Mouse (Mus musculus): Measurements from ENCODE around the gene Il13. TPM values are rescaled to one million over a fixed set of nuclear protein-coding genes. Genes with fewer than 3 reads are reported as not detected.

Il13 gene
- not detected for total RNA-seq (2022)

DNA sequence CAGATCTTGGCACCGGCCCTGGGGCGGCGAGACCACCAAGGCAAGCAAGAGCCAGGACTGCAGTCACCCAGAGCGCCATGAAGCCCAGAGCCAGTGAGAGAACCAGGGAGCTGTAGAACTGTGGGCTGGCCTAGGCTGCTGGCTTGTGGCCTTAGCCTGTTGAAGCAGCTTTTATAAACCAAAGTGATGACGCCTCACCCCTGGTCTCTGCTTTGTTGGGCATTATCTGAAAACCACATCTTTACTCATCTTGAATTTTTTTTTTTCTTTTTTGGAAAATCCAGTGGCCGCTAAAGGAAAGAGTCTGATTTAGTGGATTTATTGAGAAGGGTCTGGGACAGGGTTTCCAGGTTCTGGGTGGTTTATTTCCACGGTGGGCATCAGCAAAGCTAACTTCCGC, at the start of gene Il13:
TSS of gene Il13 (minus strand) at position 147 of the 400 bp plus-strand sequence.
- DNase-seq (ENCODE audit: low spot score in 2 of 2) = no peak

DNA sequence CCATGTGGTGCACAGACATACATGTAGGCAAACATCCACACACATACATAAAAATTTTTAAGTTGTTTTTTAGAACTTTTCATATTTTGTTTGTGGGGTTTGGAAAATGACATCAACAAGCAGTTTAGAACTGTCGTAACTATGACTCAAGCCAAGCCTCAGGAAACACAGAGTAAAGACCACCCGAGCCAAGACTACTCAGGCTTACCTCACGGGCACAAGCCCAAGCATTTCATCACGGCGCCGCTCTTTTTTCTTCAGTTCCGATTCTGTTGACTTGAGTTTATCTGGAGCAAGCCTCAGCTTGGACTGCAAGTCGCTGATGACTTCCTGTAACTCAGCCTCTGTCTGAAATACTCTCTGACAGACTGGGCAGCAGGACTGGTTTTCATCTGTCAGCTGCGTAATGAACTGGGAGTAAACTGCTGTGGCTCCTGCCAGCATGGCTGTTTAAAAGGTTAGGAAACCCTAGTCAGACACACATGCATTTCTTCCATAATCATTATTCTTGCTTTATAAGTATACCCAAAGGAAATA, 48.6 kb upstream of the Il13 start:
- DNase-seq (ENCODE audit: low spot score in 2 of 2) = no peak

DNA sequence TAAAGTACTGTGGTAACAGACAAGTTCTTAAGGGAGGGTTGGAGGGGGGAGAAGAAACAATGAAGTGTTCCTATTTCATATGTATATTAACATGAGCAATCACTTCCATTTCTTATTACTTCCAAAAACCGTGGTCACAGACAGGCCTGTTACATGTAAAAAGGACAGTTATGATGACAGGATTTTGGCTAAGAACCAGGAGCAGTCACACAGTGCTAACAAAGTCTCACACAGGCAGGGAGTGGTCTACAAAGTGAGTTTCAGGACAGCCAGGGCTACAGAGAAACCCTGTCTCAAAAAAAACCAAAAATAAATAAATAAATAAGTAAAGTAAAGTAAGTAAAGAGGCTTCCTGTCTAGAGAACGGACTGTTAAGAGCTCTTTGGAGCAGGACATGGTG, 47.7 kb upstream of the Il13 start:
- no peak for DNase-seq (ENCODE audit: low spot score in 2 of 2)

DNA sequence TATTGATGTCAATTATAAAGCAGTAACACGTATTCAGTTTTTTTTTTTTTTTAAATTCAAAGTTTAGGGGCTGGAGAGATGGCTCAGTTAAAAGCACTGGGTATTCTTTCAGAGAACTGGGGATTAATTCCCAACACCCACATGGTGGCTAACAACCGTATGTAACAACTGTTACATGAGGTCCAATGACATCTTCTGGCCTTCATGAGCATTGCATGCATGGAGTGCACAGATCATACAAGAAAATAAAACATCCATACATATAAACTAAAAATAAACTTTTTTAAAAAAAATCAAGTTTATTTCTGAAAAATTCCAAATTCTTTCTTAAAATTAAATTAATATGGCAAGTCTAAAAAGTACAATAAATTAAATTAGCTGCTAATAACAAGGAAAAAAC, 47.2 kb upstream of the Il13 start:
- DNase-seq (ENCODE audit: low spot score in 2 of 2) = no peak

DNA sequence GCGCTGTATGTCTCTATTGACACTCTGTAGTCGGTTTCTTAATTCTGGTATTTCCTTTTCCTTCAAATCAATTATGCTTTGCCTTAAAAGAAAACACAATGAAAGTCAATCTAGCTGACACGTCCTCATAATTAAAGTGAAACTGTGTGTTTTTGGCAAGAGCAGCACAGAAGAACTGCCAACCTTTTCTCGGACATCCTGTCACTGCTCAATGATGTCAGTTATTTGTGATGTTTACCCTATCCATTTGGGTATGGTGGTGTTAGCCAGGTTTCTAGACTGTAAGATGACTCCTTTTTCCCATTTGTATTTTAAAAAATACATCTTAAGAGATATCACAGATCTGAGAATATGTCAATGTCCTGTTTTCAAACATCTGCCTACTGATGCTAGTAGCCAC, 45.6 kb upstream of the Il13 start:
- no peak for DNase-seq (ENCODE audit: low spot score in 2 of 2)

DNA sequence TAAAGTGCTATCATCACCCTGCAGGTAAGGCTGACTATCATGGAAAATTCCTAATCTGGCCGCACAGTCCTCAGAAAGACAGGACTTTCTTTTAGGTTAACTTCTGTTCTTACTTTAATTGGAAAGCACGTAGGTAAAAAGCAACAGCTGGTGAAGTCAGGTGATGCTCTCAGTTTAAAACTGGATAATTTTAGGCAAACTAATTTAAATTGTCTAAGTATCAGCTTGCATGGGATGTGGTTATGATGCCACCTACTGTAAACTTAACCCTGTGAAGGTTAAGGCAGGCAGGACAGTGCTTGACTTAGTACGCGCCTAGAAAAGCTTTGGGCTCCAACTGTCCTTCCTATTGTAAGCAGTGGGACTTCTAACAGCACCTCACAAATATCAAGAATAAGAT, 36.9 kb upstream of the Il13 start:
- no peak for DNase-seq (ENCODE audit: low spot score in 2 of 2)

DNA sequence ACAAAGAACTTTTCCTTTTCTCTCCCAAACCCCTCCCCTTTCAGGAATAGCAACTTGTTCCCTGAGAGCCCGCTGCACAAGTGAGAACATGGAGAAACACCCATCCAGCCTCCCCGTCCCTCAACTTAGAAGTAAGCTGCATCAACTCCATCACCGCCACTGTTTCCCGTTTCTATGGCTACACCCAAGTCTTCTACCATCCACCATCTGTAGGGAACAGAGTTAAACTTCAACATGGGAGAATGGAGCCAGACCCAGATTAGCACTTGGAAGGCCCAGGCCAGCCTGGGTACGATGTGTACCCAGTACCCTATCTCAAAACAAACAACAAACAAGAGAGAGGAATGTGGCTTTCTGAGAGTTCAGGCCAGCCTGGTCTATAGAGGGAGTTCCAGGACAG, 29.6 kb upstream of the Il13 start:
- no peak for DNase-seq (ENCODE audit: low spot score in 2 of 2)

DNA sequence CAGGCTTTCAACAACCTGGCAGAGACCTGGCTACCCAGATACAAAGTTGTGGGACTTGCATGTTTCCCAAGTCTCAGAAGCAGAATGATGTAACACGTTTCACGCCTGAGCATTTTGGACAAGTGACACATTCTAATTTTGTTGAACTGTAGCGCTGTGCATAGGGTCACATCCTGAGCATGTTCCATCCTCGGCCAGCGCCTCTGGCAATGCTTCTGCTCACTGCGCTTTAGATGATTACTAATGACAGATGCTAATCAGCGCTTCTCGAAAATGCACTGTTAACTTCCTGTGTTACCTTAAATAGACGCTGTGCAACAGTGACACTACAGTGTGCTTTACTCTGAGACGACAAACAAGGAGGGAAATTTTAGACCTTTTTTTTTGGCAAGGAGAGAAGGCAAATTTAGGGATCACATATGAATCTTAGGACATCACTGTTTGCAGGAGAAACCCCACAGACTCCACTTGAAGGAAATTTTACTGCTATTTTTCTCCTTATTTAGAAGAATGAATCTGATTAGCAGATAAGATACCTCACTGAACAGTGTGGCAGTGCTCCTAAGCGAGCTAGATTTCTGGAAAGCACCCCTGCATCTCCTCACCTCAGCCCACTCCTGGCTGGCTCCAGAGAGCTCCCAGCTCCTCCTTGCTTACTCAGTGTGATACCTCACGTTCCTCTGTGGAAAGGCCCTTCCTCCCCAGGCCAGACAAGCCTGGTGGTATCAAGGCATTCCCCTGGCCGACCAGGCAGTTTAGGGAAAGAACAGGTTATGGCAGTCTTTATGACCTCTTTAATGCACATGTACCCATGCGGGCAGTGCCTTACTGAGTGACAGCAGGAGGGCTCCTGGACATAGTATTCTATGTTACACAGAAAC, 28.5 kb upstream of the Il13 start:
- DNase-seq (ENCODE audit: low spot score in 2 of 2) = peak; percentile 22 to 56

DNA sequence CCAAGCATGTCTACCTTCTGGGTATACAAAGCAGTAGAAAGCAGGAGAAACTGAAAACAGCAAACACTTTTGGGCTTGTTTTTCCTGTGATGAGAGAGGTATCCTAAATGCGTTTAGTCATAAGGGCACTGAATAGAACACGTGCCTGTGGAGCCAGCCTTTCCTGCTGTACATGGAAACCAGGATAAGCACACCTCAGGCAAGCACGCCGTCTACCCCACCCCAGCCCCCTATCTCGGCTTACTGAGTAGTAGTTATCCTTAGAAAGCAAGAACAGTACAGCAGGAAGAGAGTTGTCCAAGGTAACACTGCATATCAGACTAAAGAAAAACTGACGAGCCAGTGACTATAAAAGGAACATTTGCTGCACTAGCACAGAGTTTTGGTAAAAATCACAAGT, 23.3 kb upstream of the Il13 start:
- no peak for DNase-seq (ENCODE audit: low spot score in 2 of 2)

DNA sequence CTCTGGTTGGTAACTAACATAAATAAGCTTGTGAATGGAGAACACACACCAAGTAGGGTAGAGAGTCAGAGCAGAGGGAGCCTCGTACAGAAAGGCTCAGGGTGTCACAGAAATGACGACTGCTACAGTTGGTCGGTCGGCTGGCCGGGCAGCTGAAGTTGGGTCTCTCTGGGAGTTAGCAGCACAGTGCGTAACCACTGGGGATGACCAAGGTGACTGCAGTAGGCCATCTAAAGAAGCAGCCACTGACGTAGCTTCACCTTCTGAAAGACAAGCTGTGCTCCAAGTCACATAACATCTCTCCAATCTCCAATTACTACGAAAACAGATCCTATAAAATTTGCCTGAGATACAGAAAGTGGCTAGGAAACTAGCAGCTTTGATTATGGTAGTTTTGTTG, 22.9 kb upstream of the Il13 start:
- no peak for DNase-seq (ENCODE audit: low spot score in 2 of 2)

DNA sequence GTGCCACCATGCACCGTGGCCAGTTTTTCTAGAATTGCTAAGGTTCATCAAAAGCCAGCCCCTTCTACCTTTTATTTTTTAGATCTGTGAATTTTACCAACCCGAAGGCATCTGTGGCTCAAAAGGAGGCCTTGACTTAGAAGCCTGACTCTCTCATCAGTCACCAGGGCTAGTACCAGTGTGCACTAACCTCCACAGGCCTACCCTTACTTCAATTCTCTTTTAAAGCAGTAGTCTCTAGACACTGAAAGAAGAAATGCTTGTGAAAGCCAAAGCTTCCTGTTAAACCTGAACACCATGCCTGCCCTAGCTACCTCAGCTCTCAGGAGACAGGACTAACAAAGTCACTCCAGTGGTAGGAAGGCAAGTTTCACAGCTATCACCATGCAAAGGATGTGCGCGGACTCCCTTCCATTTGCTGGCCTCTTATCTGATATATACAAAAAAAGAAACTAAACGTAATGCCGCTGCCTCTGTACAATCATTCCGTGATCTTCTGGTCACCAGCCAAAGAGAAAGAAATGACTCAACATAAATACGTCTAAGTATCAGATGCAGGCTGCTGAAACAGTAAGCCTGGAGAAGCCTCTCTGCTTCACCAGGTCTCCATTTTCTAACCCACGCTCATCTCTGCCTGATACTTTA, 22.2 kb upstream of the Il13 start:
- no peak for DNase-seq (ENCODE audit: low spot score in 2 of 2)

DNA sequence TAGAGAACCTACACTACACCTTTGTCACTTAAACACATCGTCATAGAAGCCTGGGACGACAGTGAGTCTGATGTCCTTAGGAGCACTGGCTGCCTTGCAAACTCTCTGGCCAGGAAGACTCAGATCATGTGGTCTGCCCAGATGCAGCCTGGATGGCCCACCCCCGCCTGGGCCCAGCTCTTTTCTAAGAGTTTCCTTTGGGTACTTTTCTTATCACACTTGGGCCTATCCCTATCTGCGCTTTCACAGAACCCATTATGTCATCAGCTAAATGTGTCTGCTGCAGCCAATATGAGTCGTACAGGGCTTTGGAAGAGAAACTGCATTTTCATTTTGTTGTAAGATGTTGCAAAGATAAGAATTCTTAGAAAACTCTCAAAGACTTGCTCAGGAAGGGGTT, 20.5 kb upstream of the Il13 start:
- no peak for DNase-seq (ENCODE audit: low spot score in 2 of 2)

DNA sequence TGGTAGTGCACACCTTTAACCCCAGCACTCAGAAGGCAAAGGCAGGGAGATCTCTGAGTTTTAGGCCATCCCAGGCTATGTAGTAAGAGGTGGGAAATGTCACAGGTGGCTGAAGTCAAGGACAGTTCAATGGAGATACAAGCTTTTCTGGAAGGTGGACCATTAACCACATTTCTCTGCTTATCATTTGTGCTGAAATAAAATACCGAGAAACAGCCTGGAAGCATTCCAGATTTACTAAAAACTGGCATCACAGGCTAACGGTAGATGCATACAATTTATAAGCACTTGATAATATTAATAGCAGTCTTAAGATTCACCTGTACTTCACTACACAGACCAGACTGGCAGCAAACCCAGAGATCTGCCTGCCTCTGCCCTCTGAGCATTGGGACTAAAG, 17.9 kb upstream of the Il13 start:
- no peak for DNase-seq (ENCODE audit: low spot score in 2 of 2)

DNA sequence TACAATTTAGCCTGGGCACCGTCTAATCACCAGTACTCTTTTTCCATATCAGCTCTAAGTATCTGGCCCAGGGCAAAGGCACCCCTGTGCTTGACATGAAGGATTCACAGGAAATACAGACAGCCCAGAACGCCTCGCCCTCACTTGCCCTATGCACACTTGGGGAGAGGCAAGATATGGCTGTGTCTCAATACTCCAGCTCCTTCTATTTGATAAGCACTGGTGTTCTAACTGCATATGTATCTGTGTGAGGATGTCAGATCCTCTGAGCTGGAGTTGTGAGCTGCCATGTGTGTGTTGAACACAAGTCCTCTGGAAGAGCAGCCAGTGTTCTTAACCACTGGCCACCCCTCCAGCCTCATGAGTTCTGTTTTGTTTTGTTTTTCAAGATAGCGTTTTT, 16.9 kb upstream of the Il13 start:
- no peak for DNase-seq (ENCODE audit: low spot score in 2 of 2)

DNA sequence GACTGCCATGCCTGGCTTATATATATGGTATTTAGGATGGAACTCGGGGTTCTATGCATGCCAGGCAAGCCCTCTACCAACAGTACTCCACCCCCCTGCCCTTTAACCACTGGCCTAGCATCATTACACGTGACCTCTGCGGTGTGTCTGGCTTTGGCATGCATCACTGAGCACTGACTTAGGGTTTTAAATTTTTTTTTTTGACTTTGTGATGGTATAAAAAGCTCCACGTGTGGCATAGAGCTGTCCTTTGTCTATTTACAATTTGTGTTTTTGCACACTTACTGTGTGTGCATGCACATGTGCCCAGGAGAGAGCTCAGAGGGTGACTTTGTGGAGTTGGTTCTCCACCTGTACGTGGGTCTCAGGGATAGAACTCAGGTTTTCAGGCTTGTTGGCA, 9.5 kb upstream of the Il13 start:
- DNase-seq (ENCODE audit: low spot score in 2 of 2) = no peak

DNA sequence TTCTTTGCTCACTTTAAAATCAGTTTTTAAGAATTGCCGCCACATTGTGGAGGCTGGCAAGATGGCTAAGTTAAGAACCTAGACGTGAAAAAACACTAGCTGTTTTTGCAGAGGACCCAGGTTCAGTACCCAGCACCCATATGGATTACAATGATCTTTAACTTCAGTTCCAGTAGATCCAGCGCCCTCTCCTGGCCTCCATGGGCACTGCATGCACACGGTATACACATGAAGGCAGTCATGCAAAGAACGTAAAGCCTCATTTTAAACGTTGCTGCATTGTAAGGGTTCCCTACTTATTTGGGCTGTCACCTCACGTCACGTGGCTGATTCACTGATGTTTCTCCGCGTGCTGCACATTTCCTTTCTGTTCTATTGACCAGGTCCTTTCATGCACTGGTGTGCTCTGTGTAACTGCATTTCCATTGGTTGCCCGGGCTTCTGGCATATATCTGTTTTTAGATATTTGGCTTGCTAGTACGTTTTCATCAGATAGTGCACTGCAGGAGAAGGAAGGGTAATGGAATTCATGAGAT, 8.3 kb upstream of the Il13 start:
- no peak for DNase-seq (ENCODE audit: low spot score in 2 of 2)

DNA sequence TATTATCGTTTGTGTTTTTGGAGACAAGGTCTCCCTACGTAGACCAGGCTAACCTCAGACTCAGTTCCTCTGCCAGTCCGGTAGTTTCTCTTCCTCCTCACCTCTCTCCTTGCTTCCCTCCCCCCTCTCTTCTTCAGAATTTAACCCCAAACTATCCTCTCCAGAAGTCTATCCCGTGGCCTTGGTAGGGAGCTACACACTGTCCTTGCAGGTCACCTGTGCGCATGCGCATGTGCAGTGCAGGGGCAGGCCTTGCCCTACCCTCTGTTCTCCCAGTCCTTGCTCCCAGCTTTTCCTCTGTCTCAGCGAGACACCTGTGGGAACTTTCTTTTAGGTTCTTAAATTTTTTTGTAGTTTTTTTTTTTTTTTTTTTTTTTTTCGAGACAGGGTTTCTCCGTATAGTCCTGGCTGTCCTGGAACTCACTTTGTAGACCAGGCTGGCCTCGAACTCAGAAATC, 3.3 kb upstream of the Il13 start:
- DNase-seq (ENCODE audit: low spot score in 2 of 2) = no peak

DNA sequence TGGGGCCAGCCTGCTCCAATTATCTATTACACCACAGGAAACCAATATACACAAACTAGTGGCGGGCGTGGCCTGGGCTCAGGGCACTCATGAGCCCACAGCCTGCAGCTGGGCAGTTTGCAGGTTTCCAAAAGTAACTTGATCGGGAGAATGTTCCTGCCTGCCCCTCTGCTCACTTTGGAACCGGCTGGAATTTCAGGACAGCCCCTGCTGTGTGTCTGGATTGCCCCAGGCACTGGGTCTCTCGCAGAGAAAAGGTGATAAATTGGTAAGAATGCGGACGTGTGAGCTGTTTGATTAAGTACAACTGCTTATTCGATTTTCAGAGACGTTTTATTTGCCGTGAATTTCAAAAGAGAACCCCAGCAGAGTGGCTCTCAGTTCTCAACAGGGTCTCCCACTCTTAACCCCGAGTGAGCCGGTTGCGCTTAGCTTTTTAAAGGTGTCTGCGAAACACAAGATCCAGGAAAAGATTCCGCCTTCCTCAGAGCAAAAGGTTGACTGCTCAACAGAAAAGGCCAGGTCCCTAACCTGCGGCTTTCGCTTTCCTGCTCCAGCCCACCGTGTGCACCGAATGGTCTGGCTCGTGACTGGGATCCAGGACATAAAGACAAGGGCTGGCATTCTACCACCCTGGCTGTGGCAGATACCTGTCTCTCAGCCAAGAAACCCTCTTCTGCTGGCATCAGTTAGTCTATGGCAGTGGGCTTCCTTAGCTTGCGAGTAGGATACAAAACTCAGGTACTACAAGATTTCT, 2.7 kb upstream of the Il13 start:
- no peak for DNase-seq (ENCODE audit: low spot score in 2 of 2)

DNA sequence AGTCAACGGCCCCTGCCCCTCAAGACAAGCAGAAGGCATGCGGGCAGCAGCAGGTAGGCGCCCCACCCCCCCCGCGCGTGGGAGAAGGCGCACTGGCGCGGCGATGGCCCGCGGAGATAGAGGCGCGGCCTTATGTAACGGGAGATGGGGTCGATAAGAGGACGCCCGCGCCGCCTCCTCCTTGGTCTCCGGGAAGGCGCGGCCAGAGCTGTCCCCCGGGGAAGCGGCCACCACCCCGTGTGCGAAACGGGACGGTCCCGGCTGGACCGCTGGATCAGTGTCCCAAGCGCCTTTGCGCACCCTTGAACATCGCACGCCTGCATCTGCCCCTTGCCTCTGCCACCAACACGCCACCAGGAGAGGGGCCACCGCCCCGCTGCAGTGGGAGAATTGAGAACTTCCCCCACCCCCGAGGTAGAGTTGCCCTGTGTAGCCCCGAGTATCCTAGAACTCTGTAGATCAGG, 1.7 kb upstream of the Il13 start:
- peak in 1 of 2 experiments; percentile 22 for DNase-seq (ENCODE audit: low spot score in 2 of 2)

DNA sequence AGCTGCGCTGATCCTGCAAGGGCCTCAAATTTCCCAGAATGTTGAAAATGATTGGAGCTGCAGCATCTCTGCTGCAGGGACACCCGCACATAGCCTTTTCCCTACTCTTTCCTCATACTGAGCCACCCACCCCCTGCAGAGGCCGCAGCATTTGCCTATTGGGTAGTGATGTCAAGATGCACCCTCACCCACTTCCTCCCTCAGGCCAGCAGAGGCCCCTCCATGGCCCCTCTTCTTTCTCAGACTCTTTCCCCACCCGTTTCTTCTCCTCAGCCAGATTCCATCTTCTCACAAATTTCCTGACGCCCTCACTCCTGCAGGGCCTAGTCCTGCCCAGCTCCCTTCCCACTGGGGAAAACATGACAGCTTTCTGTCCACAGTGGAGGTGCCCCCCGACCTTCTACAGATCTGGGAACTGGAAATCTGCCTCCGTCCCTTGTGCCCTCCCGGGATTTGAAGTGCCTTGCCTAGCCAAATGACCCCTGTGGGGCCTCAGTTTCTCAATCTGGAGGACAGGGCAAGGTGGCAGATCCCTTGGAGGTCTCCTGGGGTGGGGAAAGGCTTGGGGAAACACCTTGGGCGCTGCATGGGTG, 1.2 kb upstream of the Il13 start:
- no peak for DNase-seq (ENCODE audit: low spot score in 2 of 2)

DNA sequence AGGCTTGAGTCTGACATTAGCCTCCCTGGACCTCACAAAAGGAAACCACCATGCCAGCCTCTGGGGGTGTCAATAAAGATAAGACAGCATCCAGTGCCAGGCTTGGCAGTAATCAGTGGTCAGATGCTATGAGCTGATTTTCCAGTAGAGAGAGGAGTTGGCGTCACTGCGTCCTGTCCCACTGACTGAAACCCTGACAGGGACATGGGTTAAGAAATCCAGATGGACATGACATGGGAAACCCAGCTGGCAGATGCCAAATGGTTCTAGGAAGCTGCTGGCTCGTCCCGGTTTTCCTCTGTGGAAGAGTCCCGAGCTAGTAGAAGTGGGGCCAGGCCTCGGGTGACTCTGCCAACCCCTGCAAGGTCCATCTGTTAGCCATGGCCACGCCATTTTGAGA, 858 bp downstream of the Il13 start:
- DNase-seq (ENCODE audit: low spot score in 2 of 2) = no peak
